Mouse (Mus musculus): ENCODE measurements around the gene Cnnm2.

DNA sequence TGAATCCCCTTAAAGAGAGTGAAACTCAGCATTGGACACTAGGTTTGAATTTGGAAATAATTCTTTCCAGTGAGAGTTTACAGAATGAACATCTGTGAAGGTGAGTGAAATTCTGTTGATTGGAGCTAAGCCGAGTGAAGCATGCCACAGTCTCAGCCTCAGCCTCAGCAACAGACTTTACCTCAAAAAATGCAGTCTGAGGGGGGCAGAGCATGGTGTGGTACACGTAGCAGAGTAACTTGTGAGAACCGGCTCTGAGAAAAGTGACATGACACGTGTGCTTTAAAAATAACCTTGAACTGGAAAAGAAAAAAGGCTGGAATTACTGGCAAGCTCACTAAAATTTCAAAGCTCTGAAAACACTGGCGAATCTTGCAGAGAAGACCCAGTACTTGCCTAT is 62.4 kb downstream of the Cnnm2 start:
- TF ChIP-seq POLR2A (IDR thresholded peaks at IDR 0.05; ENCODE audit: control insufficient read depth, extremely low read depth, insufficient read depth, low read length, poor library complexity) (no peak), CTCF (IDR thresholded peaks at IDR 0.05; ENCODE audit: borderline replicate concordance, control insufficient read depth, extremely low read depth, insufficient read depth, low read length, poor library complexity) (no peak)
